Mouse (Mus musculus): ENCODE data around the gene Cela3a. TPM values are rescaled to one million over a fixed set of nuclear protein-coding genes. Genes with fewer than 3 reads are reported as not detected.
"Not testable (repeated sequence)": the region's sequence is repeated elsewhere in the genome, so short reads cannot be mapped to it uniquely, and the experiment has no call there.

Cela3a gene
- total RNA-seq, 4 experiments from 2014 or later, result not detected

DNA sequence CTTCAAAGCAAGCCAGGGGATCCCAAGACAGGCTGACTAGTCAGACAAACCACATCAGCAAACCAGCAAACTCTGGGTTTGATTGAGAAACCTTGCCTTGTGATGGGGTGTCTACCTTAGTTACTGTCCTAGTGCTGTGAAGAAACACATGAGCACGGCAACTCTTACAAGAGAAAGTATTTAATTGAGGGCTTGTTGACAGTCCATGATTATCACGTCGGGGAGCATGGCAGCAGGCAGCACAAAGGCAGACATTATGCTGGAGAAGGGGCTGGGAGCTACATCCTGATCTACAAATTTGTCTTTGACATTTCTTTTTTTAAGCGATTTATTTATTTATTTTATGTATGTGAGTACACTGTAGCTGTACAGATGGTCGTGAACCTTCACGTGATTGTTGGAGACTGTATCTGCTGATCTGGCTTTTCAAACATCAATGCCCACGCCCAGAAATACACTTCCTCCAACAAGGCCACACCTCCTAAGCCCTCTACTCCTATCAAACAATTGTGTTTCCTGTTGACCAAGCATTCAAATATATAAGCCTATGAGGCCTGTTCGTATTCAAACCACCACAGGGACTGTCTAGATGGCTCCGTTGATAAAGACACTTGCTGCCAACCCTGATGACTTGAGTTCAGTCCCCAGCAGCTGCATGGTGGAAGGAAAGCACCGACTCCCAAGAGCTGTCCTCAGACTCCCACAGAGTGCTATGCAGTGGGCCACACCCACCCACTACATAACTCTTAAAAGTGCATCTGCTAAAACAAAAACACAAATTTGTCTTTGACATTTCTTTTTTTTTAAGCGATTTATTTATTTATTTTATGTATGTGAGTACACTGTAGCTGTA, 8.3 kb upstream of the Cela3a start:
- DNase-seq (ENCODE audit: low spot score in 2 of 2), result no peak

DNA sequence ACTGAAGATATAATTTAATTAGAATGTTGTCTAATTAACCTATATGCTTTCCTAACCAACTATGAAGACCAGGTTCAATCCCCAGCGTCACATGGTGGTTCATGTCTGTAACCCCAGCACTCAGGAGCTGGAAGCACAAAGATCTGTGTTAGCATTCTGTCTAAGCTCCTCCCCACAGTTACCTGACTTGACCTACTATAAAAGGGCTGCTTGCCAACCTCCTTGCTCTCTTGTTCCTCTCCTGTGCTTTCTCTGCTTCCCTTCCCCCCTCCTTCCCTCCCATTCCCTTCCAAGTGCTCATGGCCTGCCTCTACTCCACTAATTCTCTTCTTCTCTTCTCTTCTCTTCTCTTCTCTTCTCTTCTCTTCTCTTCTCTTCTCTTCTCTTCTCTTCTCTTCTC, 5.3 kb upstream of the Cela3a start:
- DNase-seq (ENCODE audit: low spot score in 2 of 2), result no peak

DNA sequence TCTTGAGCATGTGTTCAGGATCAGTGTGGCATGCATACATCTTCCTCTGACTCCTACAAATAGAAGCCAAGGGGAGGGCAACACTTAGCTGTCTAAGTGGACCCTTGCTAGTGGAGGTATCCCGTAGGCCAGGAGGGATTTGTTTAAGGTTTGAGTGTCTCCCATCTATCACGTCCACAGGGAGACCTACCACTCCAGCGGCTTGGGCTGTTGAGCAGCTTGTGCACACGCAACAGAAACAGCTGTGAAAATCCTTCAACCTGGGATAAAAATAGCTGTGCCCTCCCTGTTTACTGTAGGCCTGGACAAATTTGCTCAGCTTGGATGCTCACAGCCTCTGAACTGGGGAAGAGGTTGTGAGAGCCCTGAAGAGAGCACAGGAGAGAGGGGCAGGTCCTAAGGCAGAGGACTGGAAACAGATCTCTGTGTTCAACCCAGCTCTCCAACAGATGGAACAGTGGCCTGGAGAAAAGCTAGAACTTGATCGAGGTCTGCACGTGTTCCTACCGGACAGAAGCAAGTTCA, 2.7 kb upstream of the Cela3a start:
- DNase-seq (ENCODE audit: low spot score in 2 of 2), result not testable (repeated sequence)

DNA sequence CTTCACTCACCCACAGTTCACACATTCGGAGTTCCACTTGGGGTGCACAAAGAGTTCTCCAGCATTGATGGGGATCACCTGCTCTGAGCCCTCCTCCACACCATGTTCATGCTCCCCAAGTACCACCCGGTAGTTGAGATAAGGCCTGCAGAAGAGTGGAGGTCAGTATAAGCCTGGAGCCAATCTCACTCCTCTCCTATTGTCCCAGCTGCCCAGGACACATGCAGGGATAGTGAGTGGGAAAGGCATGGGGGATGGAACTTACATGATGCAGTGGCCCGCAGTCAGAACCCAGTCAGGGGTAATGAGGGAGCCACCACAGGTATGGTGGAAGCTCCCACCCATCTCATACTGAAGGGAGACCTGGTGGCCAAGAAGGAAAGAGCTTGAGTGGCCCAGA, 4.0 kb downstream of the Cela3a start:
- DNase-seq (ENCODE audit: low spot score in 2 of 2), result no peak

DNA sequence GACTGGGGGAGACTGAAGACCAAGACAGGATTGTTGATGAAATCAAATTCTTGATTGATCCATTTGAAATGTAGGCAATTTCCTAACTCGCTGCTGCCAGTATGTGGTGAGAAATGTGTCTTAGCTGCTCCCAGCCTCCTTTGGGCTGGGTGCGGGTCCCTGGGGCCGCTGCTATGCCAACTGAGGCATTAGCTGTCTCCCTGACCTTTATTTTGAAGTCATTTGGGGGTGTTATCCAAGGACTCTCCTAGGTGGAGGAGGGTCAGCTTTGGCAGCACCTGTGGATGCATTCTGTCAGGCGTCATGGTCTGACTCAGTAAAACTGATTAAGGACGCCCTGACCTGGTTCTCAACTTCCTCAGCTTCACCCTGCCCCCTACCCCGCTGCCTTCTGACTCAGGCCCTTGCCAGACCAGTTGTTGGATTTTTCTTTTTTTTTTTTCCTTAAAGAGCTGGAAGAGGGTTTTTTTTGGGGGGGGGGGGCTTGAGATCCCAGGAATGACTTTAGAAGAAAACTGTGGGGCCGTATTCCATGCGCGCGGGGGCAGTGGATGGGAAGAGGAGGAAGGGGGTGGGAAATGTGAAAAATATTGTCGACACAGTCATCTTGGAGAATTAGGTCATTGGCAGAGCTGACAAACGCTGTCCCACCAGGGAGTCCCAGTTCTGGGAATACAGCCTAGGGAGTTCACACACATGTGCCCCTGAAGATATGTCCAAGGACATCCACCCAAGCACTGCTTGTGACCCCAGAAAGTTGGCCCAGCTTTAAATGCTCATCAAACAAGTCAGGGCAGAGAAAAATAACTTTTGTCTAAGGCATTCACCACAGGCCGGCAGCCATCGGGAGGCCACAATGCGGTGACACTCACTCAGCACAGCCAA, 12.7 kb downstream of the Cela3a start:
- DNase-seq (ENCODE audit: low spot score in 2 of 2), result no peak

DNA sequence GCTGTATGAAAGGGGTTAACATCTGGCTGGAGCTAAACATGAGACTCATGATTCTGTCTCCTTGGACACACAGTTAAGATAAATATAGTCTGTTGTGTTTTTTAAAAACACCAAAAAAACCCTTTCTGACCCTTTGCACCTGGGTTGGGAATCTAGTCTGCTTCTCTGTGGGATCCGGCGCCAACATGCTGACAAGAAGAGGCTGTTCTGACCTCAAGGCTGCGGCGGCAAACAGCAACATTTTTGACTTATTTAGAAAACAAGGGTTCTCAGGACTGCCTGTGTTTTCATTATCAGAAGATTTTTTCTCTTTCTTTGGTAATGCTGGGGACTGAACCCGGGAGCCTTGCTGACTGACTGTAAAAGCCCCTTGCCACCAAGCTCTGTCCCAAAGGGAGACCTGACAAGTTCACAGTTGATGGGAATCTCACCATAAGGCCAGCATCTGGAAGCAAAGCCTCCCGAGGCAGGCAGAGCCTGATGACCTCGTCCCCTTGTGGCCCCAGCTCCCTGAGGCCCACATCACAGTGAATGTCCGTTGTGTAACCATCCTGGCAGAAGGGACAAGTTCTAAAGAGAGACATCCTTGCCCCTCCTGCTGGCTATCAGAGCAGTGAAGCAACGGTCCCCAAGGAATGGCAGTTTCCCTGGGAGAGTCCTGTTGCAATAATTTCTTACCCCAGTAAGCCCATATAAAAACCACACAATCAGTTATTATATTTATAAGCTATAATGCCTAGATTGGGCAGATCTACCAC, 16.0 kb downstream of the Cela3a start:
- no peak for DNase-seq (ENCODE audit: low spot score in 2 of 2)

DNA sequence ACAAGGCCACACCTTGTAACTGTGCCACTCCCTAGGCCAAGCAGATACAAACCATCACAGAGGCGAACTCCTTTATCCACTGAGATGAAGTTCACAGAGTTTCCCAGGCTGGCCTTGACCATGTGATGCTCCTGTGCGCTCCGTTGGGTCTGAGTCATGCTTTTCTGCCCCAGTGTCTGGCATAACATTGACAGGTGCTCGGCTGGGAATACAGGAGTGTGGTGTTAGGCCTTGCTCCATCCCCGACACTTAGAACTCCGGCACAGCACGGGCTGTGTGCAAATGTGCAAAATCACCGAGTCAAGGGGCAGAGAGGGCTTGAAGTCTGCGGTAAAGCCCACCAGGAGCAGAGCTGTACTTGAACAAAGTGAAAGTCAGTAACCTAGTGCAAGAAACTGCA, 16.7 kb downstream of the Cela3a start:
- no peak for DNase-seq (ENCODE audit: low spot score in 2 of 2)

DNA sequence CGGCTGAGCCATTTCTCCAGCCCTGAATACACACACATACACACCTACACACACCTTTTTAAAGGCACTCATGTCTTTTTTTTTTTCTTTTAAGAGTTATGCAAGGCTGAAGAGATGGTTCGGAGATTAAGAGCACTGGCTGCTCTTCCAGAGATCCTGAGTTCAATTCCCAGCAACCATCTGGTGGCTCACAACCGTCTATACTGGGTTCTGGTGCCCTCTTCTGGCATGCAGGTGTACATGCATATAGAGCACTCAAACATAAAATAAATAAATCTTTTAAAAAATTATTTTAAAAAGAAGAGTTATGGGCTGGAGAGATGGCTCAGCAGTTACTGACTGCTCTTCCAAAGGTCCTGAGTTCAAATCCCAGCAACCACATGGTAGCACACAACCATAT, 18.3 kb downstream of the Cela3a start:
- no peak for DNase-seq (ENCODE audit: low spot score in 2 of 2)

DNA sequence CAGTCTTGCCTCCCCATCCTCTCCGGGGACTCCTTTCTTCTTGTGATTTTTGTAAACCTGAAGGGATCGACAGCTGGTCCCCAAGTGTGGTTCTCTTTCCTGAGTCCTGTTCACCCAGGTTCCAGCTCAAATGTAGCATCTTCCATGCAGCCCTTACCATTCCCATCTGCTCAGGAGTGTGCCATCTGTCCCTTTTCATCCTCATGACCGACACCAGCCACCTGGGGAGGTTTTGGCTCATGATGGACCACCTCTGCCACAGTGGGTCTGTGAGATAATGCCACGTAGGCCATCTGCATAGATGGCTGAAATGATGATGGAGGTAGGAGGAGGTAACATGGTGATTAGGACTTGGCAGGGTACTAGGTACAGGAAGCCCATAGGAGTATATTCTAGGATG, 19.4 kb downstream of the Cela3a start:
- DNase-seq (ENCODE audit: low spot score in 2 of 2), result no peak

DNA sequence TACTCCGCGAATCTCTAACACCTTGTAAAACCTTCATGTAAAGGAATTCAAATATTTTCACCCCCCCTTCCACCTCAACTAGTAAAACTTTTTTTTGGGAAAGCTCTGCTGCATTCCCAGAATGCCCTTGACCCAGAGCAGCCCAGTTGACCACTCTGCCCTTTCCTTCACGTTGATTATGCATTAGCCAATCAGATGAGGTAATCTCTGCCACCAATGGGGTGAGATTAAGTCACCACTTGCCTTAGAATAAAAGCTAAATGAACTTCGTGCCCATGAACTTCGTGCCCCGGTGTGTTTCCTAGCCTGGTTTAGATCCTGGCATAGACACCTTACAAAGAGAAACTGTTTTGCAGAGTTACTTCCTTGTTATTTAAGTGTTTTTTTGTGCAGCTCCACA, 20.6 kb downstream of the Cela3a start:
- no peak for DNase-seq (ENCODE audit: low spot score in 2 of 2)

DNA sequence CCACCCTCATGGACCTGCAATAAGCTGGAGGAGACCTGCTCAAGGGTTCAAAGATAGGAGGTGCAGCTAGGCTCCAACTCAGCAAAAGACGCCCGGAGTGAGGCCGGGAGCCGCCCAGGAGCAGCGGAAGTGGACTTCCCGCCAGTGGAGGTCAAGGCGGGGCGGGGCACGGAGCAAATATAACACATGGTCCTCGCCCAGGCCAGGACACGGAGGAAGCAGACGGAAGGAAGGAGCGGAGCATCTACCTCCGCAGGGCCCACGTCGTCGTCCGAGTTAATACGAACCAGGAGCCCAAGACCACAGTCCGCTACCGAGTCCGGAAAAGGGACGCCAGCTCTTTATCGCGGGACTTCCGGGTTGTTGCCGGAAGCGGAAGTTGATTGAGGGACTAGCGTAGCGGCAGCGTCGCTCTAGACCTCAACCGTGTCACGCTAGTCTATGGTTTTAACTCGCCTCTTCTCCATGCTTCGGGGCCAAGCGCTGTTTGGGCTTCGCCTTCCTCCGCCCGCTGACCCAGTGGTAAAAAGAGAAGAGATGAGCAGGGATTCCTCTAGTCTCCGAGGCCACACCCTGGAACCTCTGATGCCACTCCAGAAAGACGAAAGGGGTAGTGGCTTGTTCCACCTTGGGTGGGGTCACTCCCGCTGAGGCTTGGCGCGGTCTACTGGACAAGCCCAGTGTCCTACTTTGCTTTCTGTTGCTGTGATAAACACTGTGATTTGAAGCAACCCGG, 21.4 kb downstream of the Cela3a start:
- peak; percentile 70 to 75 for DNase-seq (ENCODE audit: low spot score in 2 of 2)

DNA sequence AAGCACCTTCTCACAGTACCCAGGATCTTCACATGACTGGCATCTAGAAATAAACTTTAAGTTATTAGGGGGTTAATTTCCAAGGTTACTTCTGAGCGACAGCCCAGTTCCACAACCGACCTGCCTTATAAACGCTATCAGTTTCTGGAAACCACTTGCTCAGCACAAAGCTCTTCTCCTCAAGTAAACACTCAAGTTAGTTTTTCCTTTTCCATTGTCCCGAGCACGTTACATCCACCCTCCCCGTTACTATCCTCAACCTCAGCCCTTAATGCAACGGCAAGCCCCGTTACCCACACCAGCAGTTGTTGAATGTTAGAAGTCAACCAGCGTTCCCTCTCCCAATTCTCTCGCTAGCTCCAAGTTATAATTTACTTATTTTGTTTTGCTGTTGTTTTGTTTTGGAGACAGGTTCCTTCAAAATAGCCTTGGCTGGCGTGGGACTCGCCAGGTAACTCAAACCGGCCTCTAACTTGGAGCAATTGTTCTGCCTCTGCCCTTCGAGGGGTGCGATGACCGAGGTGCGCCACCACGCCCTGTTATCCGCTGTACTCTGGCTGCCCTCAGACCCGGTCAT, 22.0 kb downstream of the Cela3a start:
- no peak for DNase-seq (ENCODE audit: low spot score in 2 of 2)

DNA sequence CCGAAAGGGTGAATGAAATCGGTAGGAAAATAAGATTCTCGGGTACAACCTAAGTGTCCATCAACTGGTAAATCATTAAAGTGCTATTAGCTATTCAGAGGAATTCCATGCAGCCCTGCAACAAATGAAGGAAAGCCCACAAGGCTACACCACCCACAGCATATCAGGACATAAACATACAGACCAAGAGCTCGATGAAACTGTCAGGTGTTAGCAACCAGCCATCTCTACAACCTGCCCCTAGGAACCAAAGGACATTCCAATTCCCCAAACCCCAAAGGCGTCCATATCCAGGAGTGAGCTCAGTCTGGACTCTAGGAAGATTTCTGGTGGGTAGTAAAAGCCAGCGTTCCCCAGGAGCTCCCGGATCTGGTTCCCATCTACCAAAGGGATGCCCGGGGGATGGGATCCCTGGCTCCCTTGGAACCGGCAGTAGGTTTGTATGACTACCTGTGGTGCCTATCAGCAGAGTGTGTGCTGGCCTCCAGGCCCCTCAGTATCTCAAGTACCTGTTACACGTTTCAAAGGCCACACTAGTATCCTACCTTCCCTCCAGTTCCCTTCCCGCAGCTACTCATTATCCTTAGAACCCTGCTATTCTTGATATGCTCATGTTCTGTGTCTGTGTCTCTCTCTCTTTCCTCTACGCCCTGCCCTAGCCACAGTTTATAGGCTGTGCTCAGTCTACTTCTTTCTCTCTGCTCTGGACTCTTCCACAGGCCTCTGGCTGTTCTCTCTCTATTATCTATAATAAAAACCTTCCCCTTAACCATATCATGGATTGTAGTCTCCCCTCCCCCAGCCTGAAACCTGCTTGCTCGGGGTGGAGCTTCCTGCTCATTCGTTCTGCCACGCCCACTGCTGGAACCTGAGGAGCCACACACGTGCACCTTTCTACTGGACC, 28.6 kb downstream of the Cela3a start:
- DNase-seq (ENCODE audit: low spot score in 2 of 2), result no peak

DNA sequence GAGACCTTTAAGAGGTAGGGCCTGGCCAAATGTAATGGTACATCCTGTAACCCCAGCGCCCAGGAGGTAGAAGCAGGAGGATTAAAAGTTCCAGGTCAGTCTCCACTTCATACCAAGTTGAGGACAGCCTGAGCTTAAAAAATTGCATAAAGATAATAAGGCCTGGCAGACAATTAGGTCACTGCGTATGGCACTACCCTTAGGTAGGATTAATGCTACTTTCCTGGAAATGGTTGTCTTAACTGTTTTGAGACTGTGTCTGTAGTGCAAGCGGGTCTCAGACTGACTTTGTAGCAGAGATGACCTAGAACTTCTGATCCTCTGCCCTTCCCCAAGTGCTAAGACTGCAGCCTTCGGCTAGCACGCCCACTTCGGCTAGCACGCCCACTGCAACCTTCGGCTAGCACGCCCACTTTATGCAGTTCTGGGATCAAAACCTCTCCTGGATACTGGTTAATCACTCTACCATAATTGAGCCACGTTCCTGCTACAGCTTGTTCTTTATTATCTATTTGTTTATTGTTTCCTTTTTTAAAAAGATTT, 29.8 kb downstream of the Cela3a start:
- DNase-seq (ENCODE audit: low spot score in 2 of 2), result no peak

DNA sequence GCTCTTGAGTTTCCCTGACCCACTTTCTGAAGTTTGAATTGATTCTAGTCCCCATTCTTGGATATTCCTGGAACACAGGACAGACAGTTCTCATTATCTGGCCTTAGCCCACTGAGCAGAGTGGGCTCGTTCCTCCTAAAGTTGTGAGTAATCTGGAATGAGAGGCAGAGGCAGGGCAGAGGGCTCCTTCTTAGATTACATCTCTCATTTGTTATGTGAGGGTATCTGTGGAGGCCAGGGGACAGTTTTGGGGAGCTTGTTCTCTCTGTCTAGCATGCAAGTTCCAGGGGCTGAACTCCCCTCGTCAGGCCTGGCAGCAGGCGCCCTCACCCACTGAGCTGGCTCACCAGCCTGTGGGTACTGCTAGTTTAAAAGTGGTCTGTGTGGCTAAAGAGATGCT, 30.5 kb downstream of the Cela3a start:
- no peak for DNase-seq (ENCODE audit: low spot score in 2 of 2)

DNA sequence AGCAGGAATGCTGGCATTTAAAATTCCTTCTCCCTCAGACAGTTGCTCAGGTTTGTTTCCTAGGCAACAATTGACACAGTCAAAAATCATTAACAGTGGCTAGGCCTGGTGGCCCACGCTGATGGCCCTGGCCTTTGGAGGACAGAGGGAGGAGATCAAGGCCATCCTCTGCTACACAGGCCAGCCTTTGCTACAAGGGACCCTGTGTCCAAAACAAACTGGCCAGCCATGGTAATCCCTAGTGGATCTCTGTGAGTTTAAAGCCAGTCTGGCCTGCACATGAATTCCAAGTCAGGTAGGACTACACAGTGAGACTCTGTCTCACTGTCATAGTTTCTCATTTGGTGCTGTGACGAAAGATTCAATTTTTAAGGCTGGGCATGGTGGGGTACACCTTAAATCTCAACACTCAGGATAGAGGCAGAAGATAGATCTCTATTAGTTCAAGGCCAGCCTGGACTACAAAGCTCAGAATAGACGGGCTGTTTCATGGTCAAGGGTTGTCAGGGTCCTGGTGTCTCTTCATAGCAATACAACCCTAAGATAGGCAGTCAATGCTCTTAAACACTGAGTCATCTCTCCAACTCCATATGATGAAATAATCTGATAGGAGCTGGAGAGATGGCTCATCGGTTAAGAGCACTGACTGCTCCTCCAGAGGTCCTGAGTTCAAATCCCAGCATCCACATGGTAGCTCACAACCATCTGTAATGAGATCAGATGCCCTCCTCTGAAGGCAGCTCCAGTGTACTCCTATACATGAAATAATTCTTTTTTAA, 31.9 kb downstream of the Cela3a start:
- DNase-seq (ENCODE audit: low spot score in 2 of 2), result no peak

DNA sequence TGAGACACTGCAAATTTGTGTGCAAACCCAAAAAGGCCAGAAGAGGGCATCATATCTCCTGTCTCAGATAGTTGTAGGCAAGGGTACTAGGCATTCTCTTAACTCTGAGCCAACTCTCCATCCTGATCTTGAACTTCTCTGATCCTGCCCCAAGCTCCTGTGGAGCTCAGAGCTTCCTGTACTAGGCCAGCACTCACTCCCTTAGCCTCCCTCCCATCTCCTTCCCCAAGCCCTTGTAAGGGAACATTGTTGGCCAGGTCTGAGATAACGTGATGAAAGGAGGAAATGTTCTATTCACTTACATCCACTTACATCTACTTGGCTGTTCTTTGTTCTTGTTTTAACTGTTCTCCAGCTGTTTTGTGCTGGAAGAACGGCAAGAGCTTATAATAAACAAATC, 32.8 kb downstream of the Cela3a start:
- no peak for DNase-seq (ENCODE audit: low spot score in 2 of 2)
